Mouse (Mus musculus): ENCODE data around the gene Fto. TPM values are rescaled to one million over a fixed set of nuclear protein-coding genes. Genes with fewer than 3 reads are reported as not detected.

The Fto gene
- total and polyA plus RNA-seq, 2 experiments from 2014 or later, result 41.1 to 50.6 TPM

GRCm38 (mm10) chr8:91572630-91573029 lies 259.3 kb downstream of the Fto start:
- ATAC-seq (ENCODE audit: insufficient read depth, low read depth) (peak; percentile 76; the same call in 1 of the 2 replicates), DNase-seq (ENCODE audit: low spot score) (peak; percentile 46)
- Histone ChIP-seq H3K9ac (replicated peaks; ENCODE audit: low read depth, low read length) (no peak overlapping the region), H3K27ac (ENCODE audit: low read depth) (no peak overlapping the region; the same call in 1 of the 2 replicates), H3K36me3 (replicated peaks; ENCODE audit: control insufficient read depth, insufficient read depth, low read length) (no peaks in the 10 kb centered on the region), H3K4me3 (ENCODE audit: low read depth, low read length) (no peak overlapping the region), H3K4me2 (ENCODE audit: low read depth, low read length) (no peak overlapping the region), H3K4me1 (ENCODE audit: control insufficient read depth, insufficient read depth) (peaks cover 35% of the 10 kb centered on the region), H3K9me3 (replicated peaks; ENCODE audit: control insufficient read depth, low read length) (no peaks in the 10 kb centered on the region), H3K27me3 (ENCODE audit: control insufficient read depth, insufficient read depth, low read length) (no peaks in the 10 kb centered on the region)
- TF ChIP-seq EP300 (IDR thresholded peaks at IDR 0.05; ENCODE audit: low read depth), result no peak
- no peak for TF ChIP-seq CTCF (IDR thresholded peaks at IDR 0.05; ENCODE audit: low read depth)
- WGBS, result 17% methylated on average over 4 of the region's 4 CpGs

- TF ChIP-seq CTCF (IDR thresholded peaks at IDR 0.05; ENCODE audit: low read depth) (no peak), EP300 (IDR thresholded peaks at IDR 0.05; ENCODE audit: low read depth) (no peak)
- H3K27me3 ChIP-seq (ENCODE audit: control insufficient read depth, insufficient read depth, low read length), result no peaks in the 10 kb centered on the region
- WGBS, result 75% methylated on average over 3 of the region's 3 CpGs
- H3K9me3 ChIP-seq (replicated peaks; ENCODE audit: control insufficient read depth, low read length), result no peaks in the 10 kb centered on the region
- DNase-seq (ENCODE audit: low spot score) (no peak), ATAC-seq (ENCODE audit: insufficient read depth, low read depth) (no peak)
- H3K9ac ChIP-seq (replicated peaks; ENCODE audit: low read depth, low read length), result no peak overlapping the region
- H3K36me3 ChIP-seq (replicated peaks; ENCODE audit: control insufficient read depth, insufficient read depth, low read length), result no peaks in the 10 kb centered on the region
- H3K4me3 ChIP-seq (ENCODE audit: low read depth, low read length), result no peak overlapping the region
- H3K4me1 ChIP-seq (ENCODE audit: control insufficient read depth, insufficient read depth), result peaks cover 18% of the 10 kb centered on the region; the same call in 1 of the 2 replicates
- H3K4me2 ChIP-seq (ENCODE audit: low read depth, low read length), result no peak overlapping the region
- no peak overlapping the region for H3K27ac ChIP-seq (ENCODE audit: low read depth)
These were observed 262.3 kb downstream of the Fto start for GRCm38 (mm10) chr8:91575576-91575975.

- Histone ChIP-seq H3K27me3 (ENCODE audit: control insufficient read depth, insufficient read depth, low read length) (no peaks in the 10 kb centered on the region), H3K36me3 (replicated peaks; ENCODE audit: control insufficient read depth, insufficient read depth, low read length) (no peaks in the 10 kb centered on the region), H3K4me1 (ENCODE audit: control insufficient read depth, insufficient read depth) (peaks cover 11% of the 10 kb centered on the region; the same call in 1 of the 2 replicates), H3K4me3 (ENCODE audit: low read depth, low read length) (no peak overlapping the region), H3K4me2 (ENCODE audit: low read depth, low read length) (no peak overlapping the region), H3K9me3 (replicated peaks; ENCODE audit: control insufficient read depth, low read length) (no peaks in the 10 kb centered on the region), H3K27ac (ENCODE audit: low read depth) (no peak overlapping the region), H3K9ac (replicated peaks; ENCODE audit: low read depth, low read length) (no peak overlapping the region)
- TF ChIP-seq CTCF (IDR thresholded peaks at IDR 0.05; ENCODE audit: low read depth) (no peak), EP300 (IDR thresholded peaks at IDR 0.05; ENCODE audit: low read depth) (no peak)
- ATAC-seq (ENCODE audit: insufficient read depth, low read depth) (no peak), DNase-seq (ENCODE audit: low spot score) (no peak)
- 58% methylated on average over 17 of the region's 17 CpGs for WGBS
These were observed 263.0 kb downstream of the Fto start for GRCm38 (mm10) chr8:91576086-91576917.

GRCm38 (mm10) chr8:91576918-91577241 lies 263.6 kb downstream of the Fto start:
- no peak overlapping the region for H3K4me3 ChIP-seq (ENCODE audit: low read depth, low read length)
- no peaks in the 10 kb centered on the region for H3K9me3 ChIP-seq (replicated peaks; ENCODE audit: control insufficient read depth, low read length)
- TF ChIP-seq EP300 (IDR thresholded peaks at IDR 0.05; ENCODE audit: low read depth), result no peak
- TF ChIP-seq CTCF (IDR thresholded peaks at IDR 0.05; ENCODE audit: low read depth), result no peak
- no peaks in the 10 kb centered on the region for H3K27me3 ChIP-seq (ENCODE audit: control insufficient read depth, insufficient read depth, low read length)
- H3K27ac ChIP-seq (ENCODE audit: low read depth), result no peak overlapping the region
- no peaks in the 10 kb centered on the region for H3K36me3 ChIP-seq (replicated peaks; ENCODE audit: control insufficient read depth, insufficient read depth, low read length)
- ATAC-seq (ENCODE audit: insufficient read depth, low read depth) (no peak), DNase-seq (ENCODE audit: low spot score) (no peak)
- no peak overlapping the region for H3K9ac ChIP-seq (replicated peaks; ENCODE audit: low read depth, low read length)
- WGBS, result 73% methylated on average over 6 of the region's 6 CpGs
- H3K4me2 ChIP-seq (ENCODE audit: low read depth, low read length), result no peak overlapping the region
- H3K4me1 ChIP-seq (ENCODE audit: control insufficient read depth, insufficient read depth), result peaks cover 11% of the 10 kb centered on the region; the same call in 1 of the 2 replicates

- DNase-seq (ENCODE audit: low spot score) (no peak), ATAC-seq (ENCODE audit: insufficient read depth, low read depth) (no peak)
- Histone ChIP-seq H3K36me3 (replicated peaks; ENCODE audit: control insufficient read depth, insufficient read depth, low read length) (no peaks in the 10 kb centered on the region), H3K9ac (replicated peaks; ENCODE audit: low read depth, low read length) (no peak overlapping the region), H3K4me3 (ENCODE audit: low read depth, low read length) (no peak overlapping the region), H3K9me3 (replicated peaks; ENCODE audit: control insufficient read depth, low read length) (no peaks in the 10 kb centered on the region), H3K27me3 (ENCODE audit: control insufficient read depth, insufficient read depth, low read length) (no peaks in the 10 kb centered on the region), H3K4me1 (ENCODE audit: control insufficient read depth, insufficient read depth) (peaks cover 8% of the 10 kb centered on the region; the same call in 1 of the 2 replicates), H3K27ac (ENCODE audit: low read depth) (no peak overlapping the region), H3K4me2 (ENCODE audit: low read depth, low read length) (no peak overlapping the region)
- 93% methylated on average over 3 of the region's 3 CpGs for WGBS
- TF ChIP-seq CTCF (IDR thresholded peaks at IDR 0.05; ENCODE audit: low read depth), result no peak
- no peak for TF ChIP-seq EP300 (IDR thresholded peaks at IDR 0.05; ENCODE audit: low read depth)
These were observed 264.3 kb downstream of the Fto start for GRCm38 (mm10) chr8:91577605-91578004.
